12 mouse cellular contexts compared by ENCODE assay signal in the genomic region with DNA sequence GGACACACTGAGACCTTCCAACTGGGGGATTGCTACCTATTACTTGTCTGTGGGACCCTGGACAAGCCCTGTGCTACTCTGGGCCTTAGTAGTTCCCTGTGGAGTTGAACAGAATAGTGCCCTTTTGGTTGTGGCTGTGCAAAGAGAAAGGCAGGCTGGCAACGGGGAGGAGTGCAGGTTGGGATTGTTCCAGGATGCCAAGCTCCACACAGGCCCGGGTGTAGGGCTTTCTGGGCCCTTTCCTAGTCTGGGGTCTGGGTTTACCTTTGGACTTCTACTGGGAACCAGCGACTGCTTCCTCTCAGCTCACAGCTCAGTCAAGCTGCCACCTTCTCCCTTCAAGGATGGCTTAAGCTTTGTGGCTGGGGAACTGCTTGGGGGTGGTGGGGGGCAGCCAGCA. TPM values are rescaled to one million over a fixed set of nuclear protein-coding genes. Genes with fewer than 3 reads are reported as not detected.
DNase-seq lines count a peak whose midpoint lies in the region; ATAC-seq and TF ChIP-seq lines count a peak whose summit lies in the region.
"Had no signal": no experiment of that assay in that cellular context is flagged by ENCODE, and none has a peak within 500 bp of the region (broad histone marks: within the 10 kb centered on the region; RNA-seq: fewer than 3 reads in every experiment).

No protein-coding gene starts in this region.

- no peak overlapping the region; the same call in 1 of the 2 replicates for H3K4me3 ChIP-seq in intestine, embryonic 16.5 days (ENCODE audit: low read length)
- H3K4me3 ChIP-seq in intestine, postnatal 0 days (ENCODE audit: low read depth, low read length) = no peak overlapping the region
- H3K4me3 ChIP-seq in MEL (ENCODE audit: control insufficient read depth in 1 of 2, insufficient read depth in 1 of 2, low read depth in 2 of 2, low read length in 2 of 2) = peak overlapping the region; percentile 68 to 96
- H3K4me3 ChIP-seq in liver, embryonic 15.5 days (replicated peaks) = peak overlapping the region; percentile 41
- no peak overlapping the region for H3K4me3 ChIP-seq in forebrain, postnatal 0 days (ENCODE audit: low read depth, low read length)
- H3K4me3 ChIP-seq: midbrain, embryonic 13.5 days had no signal

- no peak; a peak in 1 of 4 replicates for TF ChIP-seq POLR2A in MEL (IDR thresholded peaks at IDR 0.05; ENCODE audit: control insufficient read depth in 1 of 2, insufficient read depth in 1 of 2, low read depth in 1 of 2, low read length in 2 of 2, poor library complexity in 1 of 2)

- TF ChIP-seq RAD21 in MEL (IDR thresholded peaks at IDR 0.05; ENCODE audit: low read depth, low read length) = no peak

- H3K27ac ChIP-seq in intestine, embryonic 16.5 days (ENCODE audit: low read length) = no peak overlapping the region
- H3K27ac ChIP-seq in intestine, postnatal 0 days (ENCODE audit: low read depth, low read length) = no peak overlapping the region
- H3K27ac ChIP-seq in MEL (ENCODE audit: control insufficient read depth, low read depth, low read length) = peak overlapping the region; percentile 96
- peak overlapping the region; percentile 79 for H3K27ac ChIP-seq in liver, embryonic 15.5 days (replicated peaks)
- no peak overlapping the region for H3K27ac ChIP-seq in forebrain, postnatal 0 days (ENCODE audit: low read depth, low read length)
- H3K27ac ChIP-seq: midbrain, embryonic 13.5 days had no signal

- peaks cover 50% of the 10 kb centered on the region for H3K79me2 ChIP-seq in MEL (ENCODE audit: control insufficient read depth, insufficient read depth, low read length, poor library complexity)

- WGBS in intestine, embryonic 16.5 days = 67% methylated on average over 3 of the region's 3 CpGs
- WGBS in intestine, postnatal 0 days = 68% methylated on average over 3 of the region's 3 CpGs
- 13% methylated on average over 3 of the region's 3 CpGs for WGBS in liver, embryonic 15.5 days (ENCODE audit: insufficient replicate concordance)
- 57% methylated on average over 3 of the region's 3 CpGs for WGBS in forebrain, postnatal 0 days

- H3K36me3 ChIP-seq in intestine, embryonic 16.5 days (ENCODE audit: control insufficient read depth, insufficient read depth, low read length) = no peaks in the 10 kb centered on the region
- H3K36me3 ChIP-seq in intestine, postnatal 0 days (ENCODE audit: control insufficient read depth, insufficient read depth) = no peaks in the 10 kb centered on the region
- peaks cover 0 to 55% of the 10 kb centered on the region in 2 experiments; a peak in 2 of 4 replicates for H3K36me3 ChIP-seq in MEL (ENCODE audit: control insufficient read depth in 1 of 2, insufficient read depth in 2 of 2, low read length in 2 of 2)
- no peaks in the 10 kb centered on the region for H3K36me3 ChIP-seq in liver, embryonic 15.5 days (replicated peaks)
- H3K36me3 ChIP-seq in forebrain, postnatal 0 days (ENCODE audit: insufficient read depth) = no peaks in the 10 kb centered on the region
- H3K36me3 ChIP-seq: midbrain, embryonic 13.5 days had no signal

- no peaks in the 10 kb centered on the region for H3K27me3 ChIP-seq in intestine, embryonic 16.5 days (replicated peaks; ENCODE audit: control insufficient read depth, insufficient read depth, low read length)
- no peaks in the 10 kb centered on the region for H3K27me3 ChIP-seq in intestine, postnatal 0 days (replicated peaks; ENCODE audit: control insufficient read depth, insufficient read depth, low read length)
- no peaks in the 10 kb centered on the region for H3K27me3 ChIP-seq in MEL (ENCODE audit: control insufficient read depth in 1 of 2, insufficient read depth in 2 of 2, low read length in 2 of 2)
- no peaks in the 10 kb centered on the region for H3K27me3 ChIP-seq in liver, embryonic 15.5 days
- no peaks in the 10 kb centered on the region for H3K27me3 ChIP-seq in forebrain, postnatal 0 days (ENCODE audit: insufficient read depth, low read length)
- H3K27me3 ChIP-seq: midbrain, embryonic 13.5 days had no signal

- TF ChIP-seq CTCF in intestine, postnatal 0 days (IDR thresholded peaks at IDR 0.05; ENCODE audit: low read depth) = no peak
- TF ChIP-seq CTCF in MEL (IDR thresholded peaks at IDR 0.05 in 2 of 3, conservative IDR thresholded peaks at IDR 0.05 in 1 of 3; ENCODE audit: control insufficient read depth in 1 of 3, insufficient read depth in 1 of 3, low read depth in 2 of 3, low read length in 3 of 3, poor library complexity in 1 of 3, severe bottlenecking in 1 of 3) = no peak
- no peak for TF ChIP-seq CTCF in forebrain, postnatal 0 days (IDR thresholded peaks at IDR 0.05; ENCODE audit: low read depth)

- DNase-seq in B cell, adult 2 months = peak; percentile 51 to 55
- DNase-seq in MEL (ENCODE audit: low read depth, low spot score) = no peak
- DNase-seq in embryo, embryonic 10 days (ENCODE audit: low spot score) = no peak
- DNase-seq in forebrain, postnatal 0 days = no peak
- DNase-seq: cerebellum, postnatal 25 days had no signal

- ATAC-seq in intestine, embryonic 16.5 days = no peak
- ATAC-seq in intestine, postnatal 0 days = no peak
- 0 out of 2 replicates have a peak, but pooled peaks have one; percentile 3 for ATAC-seq in liver, embryonic 15.5 days (ENCODE audit: insufficient read depth)
- ATAC-seq in forebrain, postnatal 0 days = no peak
- ATAC-seq: midbrain, embryonic 13.5 days had no signal

- H3K4me2 ChIP-seq in intestine, embryonic 16.5 days (ENCODE audit: low read depth, low read length) = no peak overlapping the region
- no peak overlapping the region for H3K4me2 ChIP-seq in intestine, postnatal 0 days (replicated peaks; ENCODE audit: low read depth)
- H3K4me2 ChIP-seq in liver, embryonic 15.5 days = peak overlapping the region; percentile 37
- H3K4me2 ChIP-seq in forebrain, postnatal 0 days (ENCODE audit: low read depth) = no peak overlapping the region
- H3K4me2 ChIP-seq: midbrain, embryonic 13.5 days had no signal

- no peaks in the 10 kb centered on the region for H3K9me3 ChIP-seq in intestine, embryonic 16.5 days (ENCODE audit: control insufficient read depth, low read length)
- H3K9me3 ChIP-seq in intestine, postnatal 0 days (ENCODE audit: control insufficient read depth) = no peaks in the 10 kb centered on the region
- H3K9me3 ChIP-seq in MEL (replicated peaks; ENCODE audit: insufficient read depth, low read length) = no peaks in the 10 kb centered on the region
- H3K9me3 ChIP-seq in liver, embryonic 15.5 days (replicated peaks) = no peaks in the 10 kb centered on the region
- H3K9me3 ChIP-seq in forebrain, postnatal 0 days (ENCODE audit: low read length) = no peaks in the 10 kb centered on the region
- H3K9me3 ChIP-seq: midbrain, embryonic 13.5 days had no signal

- H3K4me1 ChIP-seq in intestine, embryonic 16.5 days (ENCODE audit: control insufficient read depth, insufficient read depth, low read length) = no peaks in the 10 kb centered on the region
- H3K4me1 ChIP-seq in intestine, postnatal 0 days (replicated peaks; ENCODE audit: control insufficient read depth, insufficient read depth, low read length) = no peaks in the 10 kb centered on the region
- H3K4me1 ChIP-seq in MEL (ENCODE audit: control insufficient read depth in 1 of 2, insufficient read depth in 2 of 2, low read length in 2 of 2) = peaks cover 17 to 67% of the 10 kb centered on the region in 2 experiments
- H3K4me1 ChIP-seq in liver, embryonic 15.5 days (replicated peaks) = peaks cover 27% of the 10 kb centered on the region
- no peaks in the 10 kb centered on the region for H3K4me1 ChIP-seq in forebrain, postnatal 0 days (ENCODE audit: insufficient read depth)

- H3K9ac ChIP-seq in intestine, embryonic 16.5 days (ENCODE audit: low read depth, low read length) = 0 out of 2 replicates have a peak overlapping the region, but pooled peaks have one; percentile 3
- H3K9ac ChIP-seq in intestine, postnatal 0 days (ENCODE audit: low read depth, low read length) = no peak overlapping the region
- H3K9ac ChIP-seq in MEL (ENCODE audit: control insufficient read depth, low read depth, low read length, poor library complexity, severe bottlenecking) = peak overlapping the region; percentile 96
- H3K9ac ChIP-seq in liver, embryonic 15.5 days = no peak overlapping the region
- no peak overlapping the region for H3K9ac ChIP-seq in forebrain, postnatal 0 days
- H3K9ac ChIP-seq: midbrain, embryonic 13.5 days had no signal

- no peak for TF ChIP-seq EP300 in MEL (IDR thresholded peaks at IDR 0.05; ENCODE audit: low read depth in 1 of 2, low read length in 2 of 2)

TF ChIP-seq in MEL, 35 proteins besides CTCF, POLR2A, EP300 and RAD21:
- no peak for TF ChIP-seq ETS1 (IDR thresholded peaks at IDR 0.05; ENCODE audit: low read depth, low read length)

RNA-seq across cellular contexts. Expression of a gene that starts 0.6 kb away (rescaled TPM):
- 33.1 and 38.7 TPM in 2 replicates for polyA plus RNA-seq in intestine, embryonic 16.5 days (2015; fragmentation: Nextera tagmentation; extraction: Ambion mirVana)
- 25.7 and 27.7 TPM in 2 replicates for polyA plus RNA-seq in intestine, postnatal 0 days (2015; fragmentation: Nextera tagmentation; extraction: Ambion mirVana)
- total RNA-seq in MEL (2012; rRNA removed) = 101 and 116 TPM in 2 replicates
- 100 to 1,000 TPM; 234 to 696 TPM for polyA plus RNA-seq in MEL (2012; ENCODE audit: insufficient read depth in 1 of 2, insufficient read length in 2 of 2, low read depth in 1 of 2, low replicate concordance in 2 of 2, missing spikeins in 1 of 2)
- polyA plus RNA-seq in liver, embryonic 15.5 days (2015; fragmentation: Nextera tagmentation; extraction: Ambion mirVana) = 80.7 and 81.0 TPM in 2 replicates
- total RNA-seq in forebrain, postnatal 0 days (2014; rRNA removed) = 17.5 and 25.5 TPM in 2 replicates
- polyA plus RNA-seq in forebrain, postnatal 0 days (2015; fragmentation: Nextera tagmentation; extraction: Ambion mirVana) = 30.2 and 34.3 TPM in 2 replicates

RNA-seq across cellular contexts. Expression of a gene that starts 30.7 kb away (rescaled TPM):
- polyA plus RNA-seq in intestine, embryonic 16.5 days (2015; fragmentation: Nextera tagmentation; extraction: Ambion mirVana) = not detected in 2 replicates
- not detected in 2 replicates for polyA plus RNA-seq in intestine, postnatal 0 days (2015; fragmentation: Nextera tagmentation; extraction: Ambion mirVana)
- total RNA-seq in MEL (2012; rRNA removed) = not detected in 2 replicates
- not detected for polyA plus RNA-seq in MEL (2012; ENCODE audit: insufficient read depth in 1 of 2, insufficient read length in 2 of 2, low read depth in 1 of 2, low replicate concordance in 2 of 2, missing spikeins in 1 of 2)
- polyA plus RNA-seq in liver, embryonic 15.5 days (2015; fragmentation: Nextera tagmentation; extraction: Ambion mirVana) = 0.07 and 0.23 TPM in 2 replicates
- total RNA-seq in forebrain, postnatal 0 days (2014; rRNA removed) = 0.24 and 0.38 TPM in 2 replicates
- polyA plus RNA-seq in forebrain, postnatal 0 days (2015; fragmentation: Nextera tagmentation; extraction: Ambion mirVana) = 0.16 and 0.27 TPM in 2 replicates
- total RNA-seq: adrenal gland, postnatal 4 days; heart, adult 18-20 months had no signal
- polyA plus RNA-seq: forebrain, embryonic 11.5 days; midbrain, embryonic 13.5 days had no signal

Comparison
In these comparisons a context has a peak if more than half of its experiments do, and no peak if none do; other contexts are left out.
1. H3K9ac ChIP-seq: peak in intestine, embryonic 16.5 days (single experiment) and MEL (single experiment); none in intestine, postnatal 0 days (single experiment), liver, embryonic 15.5 days (single experiment) and forebrain, postnatal 0 days (single experiment).
2. H3K27ac ChIP-seq: peak in MEL (single experiment) and liver, embryonic 15.5 days (single experiment); none in intestine, embryonic 16.5 days (single experiment), intestine, postnatal 0 days (single experiment) and forebrain, postnatal 0 days (single experiment).
3. H3K4me3 ChIP-seq: peak in MEL (2 of 2) and liver, embryonic 15.5 days (single experiment); none in intestine, embryonic 16.5 days (single experiment), intestine, postnatal 0 days (single experiment) and forebrain, postnatal 0 days (single experiment).
4. DNase-seq: peak in B cell, adult 2 months (2 of 2); none in MEL (single experiment), embryo, embryonic 10 days (single experiment) and forebrain, postnatal 0 days (single experiment).